Mouse (Mus musculus): ENCODE measurements around the gene Anxa9.

DNA sequence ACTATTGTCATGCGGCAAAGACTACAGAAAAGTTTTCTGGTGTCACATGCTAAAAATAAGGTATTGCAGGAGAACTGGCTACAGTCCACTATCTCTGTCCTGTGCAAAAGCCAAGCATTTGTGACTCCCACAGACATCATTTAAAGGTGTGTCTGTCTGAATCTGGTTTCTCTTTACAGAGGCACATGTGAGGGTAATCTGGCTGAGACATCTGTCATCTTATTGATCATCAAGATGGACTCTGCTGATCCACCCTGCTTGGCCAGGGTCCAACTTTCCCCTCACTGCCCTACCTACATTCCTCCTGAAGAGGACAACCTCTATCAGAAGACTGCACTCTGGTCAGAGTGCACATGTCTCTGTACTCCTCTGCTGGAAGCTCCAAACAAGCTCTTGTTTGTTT lies 29.8 kb downstream of the Anxa9 start:
- TF ChIP-seq POLR2A (IDR thresholded peaks at IDR 0.05; ENCODE audit: low read depth, low read length) (no peak), CTCF (conservative IDR thresholded peaks at IDR 0.05 in 1 of 2, IDR thresholded peaks at IDR 0.05 in 1 of 2; ENCODE audit: low read depth in 2 of 2, low read length in 2 of 2) (no peak), USF1 (IDR thresholded peaks at IDR 0.05; ENCODE audit: low read depth, low read length) (no peak), TBP (conservative IDR thresholded peaks at IDR 0.05; ENCODE audit: low read depth, low read length) (no peak), RCOR1 (conservative IDR thresholded peaks at IDR 0.05; ENCODE audit: low read depth, low read length) (no peak), MAFK (IDR thresholded peaks at IDR 0.05; ENCODE audit: insufficient replicate concordance, low read length) (no peak), NELFE (IDR thresholded peaks at IDR 0.05; ENCODE audit: low read depth, low read length) (no peak), HCFC1 (IDR thresholded peaks at IDR 0.05; ENCODE audit: low read depth, low read length) (no peak), MAX (IDR thresholded peaks at IDR 0.05; ENCODE audit: low read length) (no peak), MXI1 (IDR thresholded peaks at IDR 0.05; ENCODE audit: low read depth, low read length) (no peak), NRF1 (IDR thresholded peaks at IDR 0.05; ENCODE audit: low read depth, low read length) (no peak), EP300 (IDR thresholded peaks at IDR 0.05; ENCODE audit: low read length) (no peak)

Data from CH12.LX (cell line).